Comparison of ENCODE assay signal across 17 mouse cellular contexts in the genomic region with DNA sequence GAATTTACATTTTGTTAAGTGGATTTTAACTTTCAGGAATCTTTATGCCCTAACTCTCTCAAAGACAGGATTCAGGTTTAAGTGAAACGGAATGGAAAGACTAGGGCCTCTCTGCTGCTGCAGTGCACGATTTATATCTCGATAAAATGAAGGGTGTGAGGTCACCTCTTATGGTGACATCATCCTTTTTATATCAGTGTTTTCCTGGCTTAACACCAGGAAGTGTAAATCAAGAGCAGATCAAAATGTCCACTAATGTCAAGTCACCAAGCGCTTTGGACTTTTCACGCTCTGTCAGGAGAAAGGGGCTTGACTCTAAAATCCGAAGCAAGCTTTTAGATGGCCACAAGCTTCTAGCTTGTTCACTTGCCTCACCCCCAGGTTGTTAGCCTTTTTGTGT. TPM values are rescaled to one million over a fixed set of nuclear protein-coding genes. Genes with fewer than 3 reads are reported as not detected.
A peak's percentile ranks its signal among the peaks of the same experiment; 100 is the strongest.
DNase-seq lines count a peak whose midpoint lies in the region; ATAC-seq lines count a peak whose summit lies in the region.
"Had no signal": no experiment of that assay in that cellular context is flagged by ENCODE, and none has a peak within 500 bp of the region (broad histone marks: within the 10 kb centered on the region; RNA-seq: fewer than 3 reads in every experiment).

No protein-coding gene starts in this region.

- no peak overlapping the region for H3K4me2 ChIP-seq in heart, embryonic 15.5 days
- no peak overlapping the region for H3K4me2 ChIP-seq in neural tube, embryonic 13.5 days
- H3K4me2 ChIP-seq: embryonic facial prominence, embryonic 12.5 days; forebrain, embryonic 15.5 days; hindbrain, embryonic 13.5 days; kidney, embryonic 15.5 days had no signal

- peaks cover 36% of the 10 kb centered on the region for H3K4me1 ChIP-seq in heart, embryonic 10.5 days
- peaks cover 56% of the 10 kb centered on the region for H3K4me1 ChIP-seq in heart, embryonic 15.5 days (replicated peaks)
- peaks cover 34% of the 10 kb centered on the region for H3K4me1 ChIP-seq in neural tube, embryonic 13.5 days (replicated peaks)

- no peak overlapping the region for H3K4me3 ChIP-seq in heart, embryonic 10.5 days
- H3K4me3 ChIP-seq in heart, embryonic 15.5 days = no peak overlapping the region
- no peak overlapping the region for H3K4me3 ChIP-seq in neural tube, embryonic 13.5 days
- H3K4me3 ChIP-seq: embryonic facial prominence, embryonic 12.5 days; forebrain, embryonic 15.5 days; hindbrain, embryonic 13.5 days; kidney, embryonic 15.5 days had no signal

- H3K27me3 ChIP-seq in heart, embryonic 10.5 days (ENCODE audit: insufficient read depth, poor library complexity, severe bottlenecking) = no peaks in the 10 kb centered on the region
- H3K27me3 ChIP-seq in heart, embryonic 15.5 days = no peaks in the 10 kb centered on the region
- H3K27me3 ChIP-seq in neural tube, embryonic 13.5 days = no peaks in the 10 kb centered on the region
- H3K27me3 ChIP-seq: embryonic facial prominence, embryonic 12.5 days; forebrain, embryonic 15.5 days; hindbrain, embryonic 13.5 days; kidney, embryonic 15.5 days had no signal

- H3K9ac ChIP-seq in heart, embryonic 15.5 days = no peak overlapping the region
- no peak overlapping the region for H3K9ac ChIP-seq in neural tube, embryonic 13.5 days
- H3K9ac ChIP-seq: embryonic facial prominence, embryonic 12.5 days; forebrain, embryonic 15.5 days; hindbrain, embryonic 13.5 days; kidney, embryonic 15.5 days had no signal

- no peaks in the 10 kb centered on the region for H3K9me3 ChIP-seq in heart, embryonic 10.5 days
- H3K9me3 ChIP-seq in heart, embryonic 15.5 days (replicated peaks) = no peaks in the 10 kb centered on the region
- H3K9me3 ChIP-seq in neural tube, embryonic 13.5 days = no peaks in the 10 kb centered on the region
- H3K9me3 ChIP-seq: embryonic facial prominence, embryonic 12.5 days; forebrain, embryonic 15.5 days; hindbrain, embryonic 13.5 days; kidney, embryonic 15.5 days had no signal

- H3K27ac ChIP-seq in heart, embryonic 10.5 days = peak overlapping the region; percentile 85; the same call in 1 of the 2 replicates
- peak overlapping the region; percentile 58 for H3K27ac ChIP-seq in heart, embryonic 15.5 days
- H3K27ac ChIP-seq in neural tube, embryonic 13.5 days (replicated peaks) = peak overlapping the region; percentile 42; the same call in 1 of the 2 replicates
- H3K27ac ChIP-seq: forebrain, embryonic 15.5 days; hindbrain, embryonic 13.5 days; hindbrain, postnatal 0 days; kidney, embryonic 15.5 days had no signal

- ATAC-seq in heart, embryonic 15.5 days (replicated peaks; ENCODE audit: insufficient number of reproducible peaks, insufficient read depth, low FRiP score, low read depth) = no peak
- ATAC-seq in neural tube, embryonic 13.5 days (ENCODE audit: low read depth) = no peak
- ATAC-seq: forebrain, embryonic 15.5 days; hindbrain, postnatal 0 days had no signal

- whole genome bisulfite sequencing in heart, embryonic 10.5 days = 79% methylated on average over 6 of the region's 6 CpGs
- WGBS in heart, embryonic 15.5 days = 47% methylated on average over 6 of the region's 6 CpGs
- WGBS in neural tube, embryonic 13.5 days = 89% methylated on average over 6 of the region's 6 CpGs

- no peak for DNase-seq in heart, embryonic 10.5 days (ENCODE audit: low spot score)
- DNase-seq in heart, adult 9 months (ENCODE audit: low spot score in 2 of 2) = no peak
- DNase-seq in heart, adult 8-10 months (ENCODE audit: low spot score) = no peak
- no peak for DNase-seq in neural tube, embryonic 10.5 days (ENCODE audit: extremely low spot score, low spot score)
- DNase-seq: adrenal gland, postnatal 10 days; cerebellum, adult 11 months; cerebellum, adult 8-10 months; cerebellum, postnatal 14 days; gastrocnemius, postnatal 10 days; kidney, adult 2 months had no signal

- peaks cover 3% of the 10 kb centered on the region; the same call in 1 of the 2 replicates for H3K36me3 ChIP-seq in heart, embryonic 10.5 days
- no peaks in the 10 kb centered on the region for H3K36me3 ChIP-seq in heart, embryonic 15.5 days
- no peaks in the 10 kb centered on the region for H3K36me3 ChIP-seq in neural tube, embryonic 13.5 days
- H3K36me3 ChIP-seq: embryonic facial prominence, embryonic 12.5 days; forebrain, embryonic 15.5 days; hindbrain, embryonic 13.5 days; kidney, embryonic 15.5 days had no signal

RNA-seq across cellular contexts. Expression of gene Cblb, which starts 38.6 kb away (rescaled TPM):
- 15.5 and 16.1 TPM in 2 replicates for polyA plus RNA-seq in heart, embryonic 10.5 days (2016; fragmentation: Nextera tagmentation; extraction: Ambion mirVana)
- polyA plus RNA-seq in heart, embryonic 15.5 days (2015; fragmentation: Nextera tagmentation; extraction: Ambion mirVana) = 7.9 and 12.5 TPM in 2 replicates
- 10 to 100 TPM; 11.4 to 14.4 (median 12.7) TPM for total RNA-seq in heart, adult 8-10 months (2022)
- polyA plus RNA-seq in neural tube, embryonic 13.5 days (2015; fragmentation: Nextera tagmentation; extraction: Ambion mirVana) = 16.8 and 20.1 TPM in 2 replicates
